Mouse (Mus musculus) ES-E14 (cell line): ENCODE results near the gene Plcg2. TPM values are rescaled to one million over a fixed set of nuclear protein-coding genes. Genes with fewer than 3 reads are reported as not detected.

Source experiments
- DNase-seq: peaks from one replicate; pipeline ENCODE4 v3.0.0-alpha.2; 2013; ENCODE audit warnings: low read depth, low spot score
- H3K27ac ChIP-seq: 2 replicates; pipeline ENCODE4 v1.5.1; 2012; ENCODE audit warnings: low read depth, mild to moderate bottlenecking, low read length, moderate library complexity, mixed read lengths; ENCODE audit not compliant: poor library complexity, insufficient read depth, severe bottlenecking
- H3K36me3 ChIP-seq: 2 replicates; pipeline ENCODE4 v1.6.1; 2012; ENCODE audit warnings: mild to moderate bottlenecking, low read length, moderate library complexity, mixed read lengths; ENCODE audit not compliant: control insufficient read depth, poor library complexity, insufficient read depth, severe bottlenecking
- H3K4me1 ChIP-seq, 2 experiments: fragments of 150-350 bp in 1 of 2; sonication (generic) in 1 of 2; 2 replicates each; pipeline ENCODE4 v1.6.1; 2012; ENCODE audit warnings: low read length in 2 of 2, mild to moderate bottlenecking in 1 of 2, mixed read lengths in 1 of 2; ENCODE audit not compliant: control insufficient read depth in 2 of 2, insufficient read depth in 2 of 2, poor library complexity in 1 of 2
- H3K4me3 ChIP-seq, 2 experiments: fragments of 150-350 bp in 1 of 2; sonication (generic) in 1 of 2; 2 replicates each; pipeline ENCODE4 v1.5.1; 2012; ENCODE audit warnings: low read length in 2 of 2, low read depth in 1 of 2, mild to moderate bottlenecking in 1 of 2, mixed read lengths in 1 of 2; ENCODE audit not compliant: insufficient read depth in 1 of 2, poor library complexity in 1 of 2, severe bottlenecking in 1 of 2
- H3K9ac ChIP-seq: 2 replicates; pipeline ENCODE4 v1.6.1; 2012; ENCODE audit warnings: low read depth, mild to moderate bottlenecking, low read length, mixed read lengths; ENCODE audit not compliant: poor library complexity, insufficient read depth, severe bottlenecking
- H3K9me3 ChIP-seq: fragments of 150-350 bp; sonication (generic); 2 replicates; pipeline ENCODE4 v1.6.1; 2012; ENCODE audit warnings: low read depth, mild to moderate bottlenecking, low read length; ENCODE audit not compliant: control insufficient read depth, insufficient read depth
- CHD2 ChIP-seq: IDR thresholded peaks from 2 replicates; pipeline ENCODE4 v1.6.1; 2014; ENCODE audit warnings: mild to moderate bottlenecking, low read depth, low read length, inconsistent platforms
- HCFC1 ChIP-seq: IDR thresholded peaks from 2 replicates; pipeline ENCODE4 v1.6.1; 2012; ENCODE audit warnings: low read length, inconsistent platforms, borderline replicate concordance; ENCODE audit not compliant: insufficient read depth
- MAFK ChIP-seq: IDR thresholded peaks from 2 replicates; pipeline ENCODE4 v1.6.1; 2014; ENCODE audit warnings: mild to moderate bottlenecking, low read depth, low read length, inconsistent platforms; ENCODE audit not compliant: insufficient read depth
- ZC3H11A ChIP-seq: IDR thresholded peaks from 2 replicates; pipeline ENCODE4 v1.6.1; 2012; ENCODE audit warnings: low read depth, mild to moderate bottlenecking, inconsistent platforms, low read length, borderline replicate concordance
- ZNF384 ChIP-seq: IDR thresholded peaks from 2 replicates; pipeline ENCODE4 v1.6.1; 2012; ENCODE audit warnings: low read depth, low read length, inconsistent platforms
- in situ Hi-C, 2 experiments: fragments of 600-800 bp; cut with MboI; formaldehyde crosslinking; loops; one replicate each; pipeline ENCODE4 v1.15.1; 2025; ENCODE audit warnings: low sequenced_read_pairs in 2 of 2, inconsistent platforms in 1 of 2; ENCODE audit not compliant: unreplicated experiment in 2 of 2
- total RNA-seq: library from RNA; depleted of rRNA; stranded (reverse); fragments of 300-350 nt; gene quantifications from 2 replicates; pipeline ENCODE4 v1.2.3, GENCODE M21; 2012

Gene Plcg2
- total RNA-seq, 1 experiment: 32.4 TPM

DNA sequence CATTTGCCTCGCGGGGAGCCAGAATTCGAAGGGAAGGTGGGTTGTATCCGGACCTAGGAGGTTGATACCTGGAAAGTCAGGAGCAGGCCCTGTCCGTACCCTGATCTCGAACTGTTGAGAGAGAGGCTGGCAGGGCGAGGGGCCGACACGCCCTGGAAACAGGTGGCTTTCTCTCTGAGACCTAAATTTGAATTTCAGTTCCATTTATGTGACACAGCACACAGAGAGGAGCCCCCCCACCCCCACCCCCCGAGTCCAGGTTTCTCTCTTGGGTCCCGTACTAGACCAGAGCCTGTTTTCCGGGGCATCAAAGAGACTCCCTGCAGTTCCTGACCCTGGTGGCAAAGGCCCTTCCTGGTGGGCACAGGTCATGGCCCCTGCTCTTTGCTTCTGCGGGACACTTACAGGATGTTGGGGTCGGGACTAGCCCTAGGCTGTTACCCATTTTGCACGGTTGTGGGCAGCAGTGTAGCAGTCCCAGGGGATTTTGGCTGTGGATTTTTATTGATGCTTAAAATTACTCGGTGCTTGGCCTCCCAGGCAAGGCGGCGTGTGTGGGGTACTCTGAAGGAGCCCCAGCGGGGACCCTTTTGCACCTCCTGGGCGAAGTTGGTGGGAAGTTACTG lies 937 bp downstream of the Plcg2 start:
- H3K4me3 ChIP-seq: peak overlapping the region; percentile 76 to 96
- H3K27ac ChIP-seq: no peak overlapping the region
- TF ChIP-seq ZC3H11A (no peak), CHD2 (no peak), HCFC1 (no peak)
- H3K4me1 ChIP-seq: peaks cover 0 to 31% of the 10 kb centered on the region in 2 experiments; a peak in 2 of 4 replicates
- DNase-seq: no peak
- no peaks in the 10 kb centered on the region for H3K36me3 ChIP-seq
- in situ Hi-C loops: no loop called here
- no peaks in the 10 kb centered on the region for H3K9me3 ChIP-seq
- H3K9ac ChIP-seq: peak overlapping the region; percentile 85

DNA sequence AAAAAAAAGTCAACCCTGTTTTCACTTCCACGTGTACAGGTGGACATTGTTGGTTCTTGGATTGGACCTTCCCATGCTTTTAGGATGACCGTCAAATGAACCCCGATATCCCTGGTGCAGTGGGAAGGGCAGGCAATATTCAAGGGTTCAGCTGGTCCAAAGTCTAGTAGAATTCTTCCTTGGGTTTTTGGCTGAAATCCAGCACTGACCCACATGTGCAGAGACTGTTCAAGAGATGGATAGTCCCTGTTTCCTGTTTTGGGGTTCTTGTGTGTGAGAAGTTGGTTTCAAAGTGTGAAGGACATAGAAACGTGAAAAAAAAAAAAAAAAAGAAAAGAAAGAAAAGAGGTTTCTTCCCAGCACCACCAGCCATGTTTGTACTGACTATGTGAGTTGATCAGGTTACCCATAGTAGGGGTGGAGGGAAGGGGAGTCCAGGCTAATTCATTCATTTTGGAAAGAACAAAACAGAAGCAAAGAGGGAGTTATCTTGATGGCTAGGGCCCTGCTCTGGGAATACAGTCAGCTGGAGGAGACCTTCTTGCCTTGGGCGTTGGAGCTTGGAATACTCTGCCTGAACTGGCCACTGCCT lies 2.2 kb downstream of the Plcg2 start:
- DNase-seq: no peak
- Histone ChIP-seq H3K4me1 (peaks cover 0 to 29% of the 10 kb centered on the region in 2 experiments; a peak in 2 of 4 replicates), H3K4me3 (no peak overlapping the region), H3K27ac (no peak overlapping the region), H3K9ac (no peak overlapping the region), H3K36me3 (peaks cover 2% of the 10 kb centered on the region; the same call in 1 of the 2 replicates), H3K9me3 (no peaks in the 10 kb centered on the region)
- TF ChIP-seq CHD2: no peak
- no peak for TF ChIP-seq ZC3H11A
- no peak for TF ChIP-seq HCFC1
- TF ChIP-seq ZNF384: no peak
- TF ChIP-seq MAFK: no peak
- in situ Hi-C loops: no loop called here

DNA sequence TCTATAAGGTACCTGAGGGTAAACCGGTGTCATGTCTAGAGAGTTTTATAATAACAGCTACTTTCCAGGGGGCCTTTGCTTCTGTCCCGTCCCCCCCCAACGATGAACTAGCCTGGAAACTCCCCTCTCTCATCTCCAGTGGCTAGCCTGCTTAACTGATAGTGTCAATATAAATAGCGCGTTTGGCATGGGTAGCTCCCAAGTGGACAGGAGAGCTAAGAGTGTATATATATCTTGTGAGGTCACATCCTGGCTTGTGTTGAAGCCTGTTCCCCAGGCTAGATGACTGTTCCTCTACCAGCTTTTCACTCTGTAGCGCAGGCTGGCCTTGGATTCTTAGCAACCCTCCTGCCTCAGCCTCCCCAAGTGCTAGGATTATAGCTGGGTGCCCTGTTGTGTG lies 3.2 kb downstream of the Plcg2 start:
- DNase-seq: no peak
- TF ChIP-seq CHD2 (no peak), ZC3H11A (no peak), HCFC1 (no peak), ZNF384 (no peak), MAFK (no peak)
- in situ Hi-C loops: no loop called here
- no peak overlapping the region for H3K9ac ChIP-seq
- H3K4me3 ChIP-seq: no peak overlapping the region
- peaks cover 2% of the 10 kb centered on the region; the same call in 1 of the 2 replicates for H3K36me3 ChIP-seq
- H3K9me3 ChIP-seq: no peaks in the 10 kb centered on the region
- H3K27ac ChIP-seq: no peak overlapping the region
- peaks cover 0 to 29% of the 10 kb centered on the region in 2 experiments; a peak in 2 of 4 replicates for H3K4me1 ChIP-seq

DNA sequence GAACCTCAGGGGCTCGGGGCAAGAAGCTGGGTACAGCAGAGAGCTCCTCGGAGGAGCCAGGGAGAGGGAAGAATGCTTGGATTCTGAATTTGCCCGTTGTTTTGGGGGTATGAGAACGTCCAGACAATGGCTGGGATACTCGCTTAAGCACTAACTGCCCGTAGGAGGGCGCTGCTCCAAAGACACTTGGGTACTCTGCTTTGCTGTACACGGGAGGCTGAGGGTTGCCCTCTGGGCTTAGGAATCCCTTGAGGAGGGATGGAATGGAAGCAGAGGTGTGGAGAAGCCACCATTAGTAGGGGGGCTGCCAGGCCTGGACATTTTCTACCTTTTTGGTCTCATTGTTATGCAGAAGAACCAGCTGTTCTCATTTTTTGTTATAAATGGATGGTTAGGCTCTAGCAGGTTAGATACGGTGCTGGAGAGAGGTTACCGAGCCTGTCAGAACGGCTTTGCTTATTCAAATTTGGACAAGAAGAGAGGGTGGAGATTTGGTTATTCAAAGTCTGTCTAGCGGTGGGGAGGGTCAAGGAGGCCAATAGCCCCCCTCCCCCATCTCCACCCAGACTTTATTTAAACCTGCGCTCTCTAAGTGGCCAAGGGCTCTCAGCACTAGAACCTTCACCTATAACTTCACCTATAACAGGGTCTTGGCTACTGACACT lies 5.4 kb downstream of the Plcg2 start:
- no peak overlapping the region for H3K9ac ChIP-seq
- no peak overlapping the region for H3K27ac ChIP-seq
- TF ChIP-seq CHD2 (no peak), MAFK (no peak), HCFC1 (no peak), ZC3H11A (no peak), ZNF384 (no peak)
- no peaks in the 10 kb centered on the region for H3K9me3 ChIP-seq
- peaks cover 2% of the 10 kb centered on the region; the same call in 1 of the 2 replicates for H3K36me3 ChIP-seq
- H3K4me3 ChIP-seq: no peak overlapping the region
- H3K4me1 ChIP-seq: peaks cover 0 to 29% of the 10 kb centered on the region in 2 experiments; a peak in 2 of 4 replicates
- in situ Hi-C loops: no loop called here
- no peak for DNase-seq
